Mouse (Mus musculus) midbrain, embryonic 16.5 days (tissue): ENCODE measurements around the gene Cuedc2. TPM values are rescaled to one million over a fixed set of nuclear protein-coding genes. Genes with fewer than 3 reads are reported as not detected.

ENCODE experiments used
- ATAC-seq: fragments of 200-750 bp; cut with Nextera tagmentation; 2 replicates; pipeline ENCODE4 v1.8.0; 2017; ENCODE audit warnings: moderate TSS enrichment
- H3K27ac ChIP-seq: fragments of 300-500 bp; sonication (generic); 2 replicates; pipeline ENCODE4 v1.5.1; 2014; ENCODE audit warnings: mild to moderate bottlenecking, low read length, mixed read lengths
- H3K27me3 ChIP-seq: fragments of 300-500 bp; sonication (generic); 2 replicates; pipeline ENCODE4 v1.6.1; 2014; ENCODE audit warnings: low read depth, low read length, mixed read lengths; ENCODE audit not compliant: control insufficient read depth, insufficient read depth
- H3K36me3 ChIP-seq: fragments of 300-500 bp; sonication (generic); 2 replicates; pipeline ENCODE4 v1.6.1; 2014; ENCODE audit warnings: mild to moderate bottlenecking, low read length, moderate library complexity, mixed read lengths; ENCODE audit not compliant: control insufficient read depth, insufficient read depth
- H3K4me1 ChIP-seq: fragments of 300-500 bp; sonication (generic); 2 replicates; pipeline ENCODE4 v1.6.1; 2014; ENCODE audit warnings: mild to moderate bottlenecking, low read length, mixed read lengths; ENCODE audit not compliant: control insufficient read depth, insufficient read depth
- H3K4me2 ChIP-seq: fragments of 300-500 bp; sonication (generic); 2 replicates; pipeline ENCODE4 v1.6.1; 2014; ENCODE audit warnings: mild to moderate bottlenecking, low read length, mixed read lengths
- H3K4me3 ChIP-seq: fragments of 300-500 bp; sonication (generic); 2 replicates; pipeline ENCODE4 v1.5.1; 2014; ENCODE audit warnings: low read depth, mild to moderate bottlenecking, low read length, moderate library complexity, mixed read lengths
- H3K9ac ChIP-seq: fragments of 300-500 bp; sonication (generic); 2 replicates; pipeline ENCODE4 v1.6.1; 2014; ENCODE audit warnings: low read depth, low read length, mixed read lengths
- H3K9me3 ChIP-seq: fragments of 300-500 bp; sonication (generic); replicated peaks from 2 replicates; pipeline ENCODE4 v1.6.1; 2014; ENCODE audit warnings: mild to moderate bottlenecking, low read length, mixed read lengths; ENCODE audit not compliant: control insufficient read depth, poor library complexity, severe bottlenecking
- WGBS: fragments of 180-500 bp; shearing (Covaris S2); extraction: QIAGEN DNeasy Blood & Tissue Kit; methylation state at CpG from one replicate; pipeline ENCODE4 v1.1.7; 2014; 5-methylcytosine and 5-hydroxymethylcytosine counted together
- microRNA counts: library from miRNA; unstranded; fragments of <30 nt; microRNA quantifications from one replicate; lab custom pipeline; 2016
- microRNA-seq: library from miRNA; unstranded; fragments of <30 nt; microRNA quantifications from one replicate; pipeline ENCODE4, GENCODE M21; 2017
- polyA plus RNA-seq: library from polyadenylated mRNA; unstranded; fragments of >200 nt; fragmentation: Nextera tagmentation; extraction: Ambion mirVana; gene quantifications from 2 replicates; pipeline ENCODE4 v1.2.1, GENCODE M21; 2015

Cuedc2 gene
- polyA plus RNA-seq, 1 experiment from 2014 or later = 332 TPM

DNA sequence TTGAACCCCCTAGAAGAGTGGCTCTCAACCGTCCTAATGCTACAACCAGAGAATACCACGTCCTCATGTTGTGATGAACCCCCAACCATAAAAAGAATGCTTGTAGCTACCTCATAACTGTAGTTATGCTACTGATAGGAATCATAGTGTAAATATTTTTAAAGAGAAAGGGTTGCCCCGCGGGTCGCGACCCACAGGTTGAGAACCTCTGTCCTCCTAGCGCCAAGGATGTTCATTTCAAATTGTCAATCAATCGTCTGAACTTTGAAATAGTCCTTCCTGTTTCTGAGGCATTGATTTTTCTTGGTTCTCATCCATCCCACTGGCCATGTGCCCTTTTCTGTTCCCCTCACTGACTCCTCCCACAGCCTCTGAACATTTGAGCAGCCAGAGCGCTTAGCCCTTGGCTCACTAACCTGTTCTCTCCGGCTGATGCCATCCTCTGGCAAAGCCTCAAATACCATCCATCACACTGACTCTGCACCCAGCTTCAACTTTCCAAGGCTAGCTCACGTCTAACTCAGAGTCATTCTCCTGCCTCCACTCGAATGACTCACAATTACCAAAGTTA is 47.9 kb downstream of the Cuedc2 start:
- H3K9ac ChIP-seq = no peak overlapping the region
- H3K36me3 ChIP-seq = peaks cover 11% of the 10 kb centered on the region
- 71% methylated on average over 12 of the region's 12 CpGs for WGBS
- no peak overlapping the region for H3K27ac ChIP-seq
- no peak overlapping the region for H3K4me3 ChIP-seq
- no peaks in the 10 kb centered on the region for H3K4me1 ChIP-seq
- no peak overlapping the region for H3K4me2 ChIP-seq
- no peak for ATAC-seq
- no peaks in the 10 kb centered on the region for H3K9me3 ChIP-seq
- no peaks in the 10 kb centered on the region for H3K27me3 ChIP-seq

DNA sequence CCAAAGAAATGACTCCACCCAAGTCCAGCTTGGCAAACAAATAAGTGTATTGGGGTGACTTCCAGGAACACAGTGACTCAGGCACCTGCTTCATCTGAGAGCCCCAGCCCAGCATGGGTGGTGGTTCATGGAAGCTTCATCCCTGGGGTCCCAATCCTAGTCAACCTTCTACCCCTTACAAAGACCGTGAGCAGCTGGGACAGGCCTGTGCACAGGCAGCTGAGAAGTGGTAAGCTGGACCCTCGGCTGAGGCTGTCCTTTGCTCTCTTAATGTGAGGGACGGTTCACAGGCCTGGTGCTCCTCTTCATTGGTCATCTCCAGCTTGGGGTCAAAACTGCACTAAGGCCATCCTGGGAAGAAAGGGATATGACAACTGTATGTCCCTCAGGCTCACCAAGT is 50.9 kb downstream of the Cuedc2 start:
- no peak overlapping the region for H3K4me3 ChIP-seq
- H3K4me2 ChIP-seq = no peak overlapping the region
- no peak overlapping the region for H3K9ac ChIP-seq
- 78% methylated on average over 3 of the region's 3 CpGs for WGBS
- H3K4me1 ChIP-seq = no peaks in the 10 kb centered on the region
- no peak overlapping the region for H3K27ac ChIP-seq
- H3K9me3 ChIP-seq = no peaks in the 10 kb centered on the region
- H3K36me3 ChIP-seq = peaks cover 30% of the 10 kb centered on the region
- no peak for ATAC-seq
- H3K27me3 ChIP-seq = no peaks in the 10 kb centered on the region

DNA sequence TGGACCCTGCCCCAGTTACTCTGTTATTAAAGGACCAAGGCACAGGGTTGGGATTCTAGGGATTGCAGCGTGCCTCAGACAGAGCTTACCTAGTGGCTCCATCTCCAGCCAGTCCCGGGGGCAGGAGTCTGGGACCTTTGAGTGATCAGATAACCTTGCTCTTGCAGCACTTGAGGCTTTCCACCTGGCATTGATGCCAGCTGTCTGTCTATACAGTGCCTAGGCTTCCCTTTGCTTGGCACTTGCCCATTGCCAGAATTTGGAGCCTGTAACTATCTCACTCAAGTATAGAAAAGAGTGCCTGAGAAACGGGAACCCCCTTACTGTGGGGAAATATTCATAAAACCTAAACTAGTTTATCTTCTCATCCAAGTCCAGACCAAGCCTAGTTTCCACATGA is 51.6 kb downstream of the Cuedc2 start:
- 94% methylated on average over 3 of the region's 3 CpGs for WGBS
- Histone ChIP-seq H3K4me1 (no peaks in the 10 kb centered on the region), H3K27me3 (no peaks in the 10 kb centered on the region), H3K27ac (no peak overlapping the region), H3K9ac (no peak overlapping the region), H3K4me3 (no peak overlapping the region), H3K9me3 (no peaks in the 10 kb centered on the region), H3K4me2 (no peak overlapping the region), H3K36me3 (peaks cover 35% of the 10 kb centered on the region)
- no peak for ATAC-seq

DNA sequence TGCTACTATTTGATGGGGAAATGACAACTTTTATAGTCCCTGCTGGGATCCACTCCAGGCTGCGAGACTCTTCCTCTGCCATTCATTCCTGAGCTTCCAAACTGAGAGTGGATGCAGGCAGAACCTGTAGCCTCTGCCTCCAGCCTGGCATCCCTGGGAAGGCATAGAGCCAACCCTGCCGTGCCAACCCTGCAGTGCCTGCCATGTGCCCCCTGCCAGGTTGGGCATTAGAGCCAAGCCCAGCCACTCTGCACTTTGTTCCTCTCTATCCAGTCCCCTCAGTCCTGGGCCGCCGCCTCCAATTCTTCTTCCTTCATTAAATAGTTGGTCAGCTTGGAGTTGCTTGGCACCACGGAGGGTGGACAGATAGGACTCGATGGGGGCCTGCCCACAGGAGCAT is 52.5 kb downstream of the Cuedc2 start:
- no peak overlapping the region for H3K4me3 ChIP-seq
- H3K36me3 ChIP-seq = peaks cover 39% of the 10 kb centered on the region
- H3K27me3 ChIP-seq = no peaks in the 10 kb centered on the region
- WGBS = 92% methylated on average over 6 of the region's 6 CpGs
- H3K27ac ChIP-seq = no peak overlapping the region
- no peak overlapping the region for H3K4me2 ChIP-seq
- H3K9ac ChIP-seq = no peak overlapping the region
- H3K9me3 ChIP-seq = no peaks in the 10 kb centered on the region
- ATAC-seq = no peak
- H3K4me1 ChIP-seq = no peaks in the 10 kb centered on the region

DNA sequence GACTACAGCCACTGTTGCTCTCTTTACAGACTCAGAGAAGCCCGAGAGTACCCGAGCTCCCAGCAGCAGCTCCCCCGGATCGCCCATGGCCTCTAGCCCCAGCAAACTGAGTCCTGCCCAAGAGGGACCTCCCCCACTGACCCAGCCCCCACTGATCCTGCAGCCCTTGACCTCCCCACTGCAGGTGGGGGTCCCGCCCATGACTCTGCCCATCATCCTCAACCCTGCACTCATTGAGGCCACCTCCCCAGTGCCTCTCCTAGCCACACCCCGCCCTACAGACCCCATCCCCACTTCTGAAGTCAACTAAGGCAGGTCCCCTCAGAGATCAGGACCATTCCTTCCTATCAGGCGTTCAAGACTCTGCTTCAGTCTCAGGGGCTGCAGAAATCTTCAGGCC is 52.9 kb downstream of the Cuedc2 start:
- peaks cover 44% of the 10 kb centered on the region for H3K36me3 ChIP-seq
- no peak for ATAC-seq
- no peaks in the 10 kb centered on the region for H3K9me3 ChIP-seq
- no peak overlapping the region for H3K9ac ChIP-seq
- no peak overlapping the region for H3K27ac ChIP-seq
- H3K27me3 ChIP-seq = no peaks in the 10 kb centered on the region
- no peak overlapping the region for H3K4me2 ChIP-seq
- WGBS = 85% methylated on average over 7 of the region's 7 CpGs
- H3K4me1 ChIP-seq = no peaks in the 10 kb centered on the region
- no peak overlapping the region for H3K4me3 ChIP-seq

DNA sequence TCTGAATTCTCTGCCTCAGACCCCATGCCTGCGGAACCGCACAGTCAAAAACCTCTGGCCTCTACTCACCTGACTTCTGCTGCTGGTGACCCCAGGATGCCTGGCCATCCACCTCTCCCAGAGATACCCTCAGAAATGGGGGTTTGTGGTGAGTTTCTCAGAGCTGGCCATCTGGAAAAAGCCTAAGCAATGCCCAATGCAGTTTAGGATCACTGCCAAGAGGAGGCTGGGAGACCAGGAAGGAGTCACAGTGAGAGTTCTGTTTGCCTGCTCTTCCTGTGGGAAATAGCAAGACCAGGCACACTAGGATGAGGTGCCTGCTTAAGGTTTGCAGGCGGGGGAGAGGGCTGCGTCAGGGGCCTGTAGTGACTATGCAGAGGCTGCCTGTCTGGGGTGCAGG is 53.8 kb downstream of the Cuedc2 start:
- Histone ChIP-seq H3K27me3 (no peaks in the 10 kb centered on the region), H3K36me3 (peaks cover 51% of the 10 kb centered on the region), H3K4me3 (no peak overlapping the region), H3K9ac (no peak overlapping the region), H3K9me3 (no peaks in the 10 kb centered on the region), H3K27ac (no peak overlapping the region), H3K4me2 (no peak overlapping the region), H3K4me1 (no peaks in the 10 kb centered on the region)
- no peak for ATAC-seq
- WGBS = 95% methylated on average over 4 of the region's 4 CpGs

DNA sequence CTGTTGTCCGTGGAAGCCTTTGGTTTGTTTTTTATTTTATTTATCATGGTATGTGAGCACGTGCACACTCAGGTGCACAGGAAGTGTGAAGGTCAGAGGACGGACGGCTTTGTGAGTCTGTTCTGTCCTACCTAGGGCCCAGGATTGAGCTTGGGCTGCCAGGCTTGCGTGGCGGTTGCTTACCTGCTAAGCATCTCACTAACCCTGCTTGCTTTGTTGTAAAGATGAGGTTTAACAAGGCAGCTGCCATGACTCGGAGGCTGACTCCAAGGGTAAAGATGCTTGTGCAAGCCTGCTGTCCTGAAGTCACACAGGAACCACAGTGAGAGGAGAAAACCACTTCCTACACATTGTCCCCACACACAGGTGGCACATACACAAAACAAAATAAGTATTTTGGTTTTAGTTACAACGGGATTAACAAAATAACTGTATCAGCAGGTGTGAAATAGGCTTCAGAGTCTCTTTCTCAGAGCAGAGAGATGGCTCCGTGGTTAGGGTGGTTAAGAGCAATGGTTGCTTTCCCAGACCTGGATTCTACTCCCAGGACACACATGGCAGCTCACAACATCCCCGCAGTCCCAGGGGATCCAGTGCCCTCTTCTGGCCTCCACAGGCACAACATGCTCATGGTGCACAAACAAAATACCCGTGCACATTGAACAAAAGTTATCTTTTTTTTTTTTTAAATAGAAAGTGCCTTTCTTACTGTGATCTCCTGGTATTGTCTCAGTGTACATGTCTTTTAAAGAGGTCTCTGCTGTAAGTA is 56.2 kb downstream of the Cuedc2 start:
- no peak overlapping the region for H3K4me3 ChIP-seq
- no peak overlapping the region for H3K27ac ChIP-seq
- H3K4me2 ChIP-seq = no peak overlapping the region
- peaks cover 60% of the 10 kb centered on the region for H3K36me3 ChIP-seq
- H3K27me3 ChIP-seq = no peaks in the 10 kb centered on the region
- no peak for ATAC-seq
- no peaks in the 10 kb centered on the region for H3K4me1 ChIP-seq
- 97% methylated on average over 11 of the region's 11 CpGs for WGBS
- H3K9ac ChIP-seq = no peak overlapping the region
- no peaks in the 10 kb centered on the region for H3K9me3 ChIP-seq

MicroRNAs encoded within 50 kb of the gene (microRNA counts, 519-probe panel; counts per million panel counts)
- microRNA mmu-miR-146b (lab: Ali Mortazavi, UCI) = 1,966 counts per million, percentile 46 among the panel's probes with 10 or more counts

Small RNAs within 50 kb of the gene (microRNA-seq; reads per million reads assigned to microRNA genes)
- 2.8 reads per million, percentile 12 among the genes with 10 or more reads in this experiment for gene Mir146b

Other genes with a start within 250 kb of the Cuedc2 start
- gene Elovl3, start 206.8 kb downstream of the Cuedc2 start, polyA plus RNA-seq = 0.15 and 0.17 TPM in 2 replicates
- 1.6 and 2.0 TPM in 2 replicates for gene Pitx3, start 190.4 kb downstream of the Cuedc2 start, polyA plus RNA-seq
- gene Gbf1, start 186.2 kb downstream of the Cuedc2 start, polyA plus RNA-seq = 62.8 and 66.9 TPM in 2 replicates
- gene Nfkb2, start 34.4 kb downstream of the Cuedc2 start, polyA plus RNA-seq = 1.3 and 1.5 TPM in 2 replicates
- gene Psd, start 11.5 kb downstream of the Cuedc2 start, polyA plus RNA-seq = 129 and 146 TPM in 2 replicates
- gene Fbxl15, start 10.5 kb downstream of the Cuedc2 start, polyA plus RNA-seq = 49.5 and 51.3 TPM in 2 replicates
- gene Mfsd13a, start 2.4 kb upstream of the Cuedc2 start, polyA plus RNA-seq = 10.7 and 11.8 TPM in 2 replicates
- gene 2310034G01Rik, start 11.6 kb upstream of the Cuedc2 start, polyA plus RNA-seq = 1.4 and 2.7 TPM in 2 replicates
- gene Actr1a, start 57.0 kb upstream of the Cuedc2 start, polyA plus RNA-seq = 378 and 383 TPM in 2 replicates
- gene Sufu, start 58.2 kb upstream of the Cuedc2 start, polyA plus RNA-seq = 19.0 and 22.5 TPM in 2 replicates
- gene Trim8, start 163.0 kb upstream of the Cuedc2 start, polyA plus RNA-seq = 25.9 and 26.8 TPM in 2 replicates
- 213 and 226 TPM in 2 replicates for gene Arl3, start 234.5 kb upstream of the Cuedc2 start, polyA plus RNA-seq
- 9.7 and 12.8 TPM in 2 replicates for gene Sfxn2, start 234.7 kb upstream of the Cuedc2 start, polyA plus RNA-seq